Mouse (Mus musculus): Measurements from ENCODE around the gene Aldh3b2.

The Aldh3b2 gene

DNA sequence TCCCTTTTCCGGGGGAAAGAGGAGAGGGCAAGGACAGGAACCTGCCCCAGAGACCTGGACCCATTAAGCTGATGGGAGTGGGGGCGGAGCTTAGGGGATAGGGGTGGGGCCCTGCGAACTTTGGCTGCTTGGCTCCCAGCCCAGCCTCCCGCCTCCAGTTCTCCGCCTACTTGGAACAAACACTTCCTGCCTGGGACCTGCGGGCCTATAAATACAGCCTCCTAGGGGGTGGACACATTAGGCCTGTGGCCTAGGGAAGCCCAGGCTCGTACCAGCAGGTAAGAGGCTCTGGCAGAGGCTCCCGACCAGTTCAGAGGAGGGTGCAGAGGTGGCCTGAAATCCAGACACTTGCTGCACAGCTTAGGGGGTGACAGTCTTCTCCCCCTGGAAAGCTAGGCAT is 14.2 kb downstream of the Aldh3b2 start, which contains the start of gene Acy3:
Acy3 (plus strand) TSS at position 237 of the 400 bp plus-strand sequence.
- DNase-seq (ENCODE audit: extremely low spot score, low spot score), result peak; percentile 32

DNA sequence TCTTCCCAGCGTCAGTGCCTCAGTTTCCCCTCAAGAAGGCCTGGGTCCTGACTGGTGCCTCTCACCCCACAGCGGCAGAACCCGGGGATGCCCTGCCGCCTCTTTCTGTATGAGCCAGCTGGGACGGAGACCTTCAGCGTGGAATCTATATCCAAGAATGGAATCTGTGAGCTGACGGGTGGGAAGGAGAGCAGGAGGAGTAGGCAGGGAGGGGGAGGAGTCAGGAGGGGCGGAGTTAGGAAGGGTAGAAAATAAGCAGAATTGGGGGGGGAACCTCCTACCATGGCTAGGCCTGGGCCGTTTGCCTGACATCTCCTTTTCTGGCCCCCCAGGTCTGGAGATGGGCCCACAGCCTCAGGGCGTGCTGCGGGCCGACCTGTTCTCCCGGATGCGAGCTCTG is 15.9 kb downstream of the Aldh3b2 start:
- no peak for DNase-seq (ENCODE audit: extremely low spot score, low spot score)

DNA sequence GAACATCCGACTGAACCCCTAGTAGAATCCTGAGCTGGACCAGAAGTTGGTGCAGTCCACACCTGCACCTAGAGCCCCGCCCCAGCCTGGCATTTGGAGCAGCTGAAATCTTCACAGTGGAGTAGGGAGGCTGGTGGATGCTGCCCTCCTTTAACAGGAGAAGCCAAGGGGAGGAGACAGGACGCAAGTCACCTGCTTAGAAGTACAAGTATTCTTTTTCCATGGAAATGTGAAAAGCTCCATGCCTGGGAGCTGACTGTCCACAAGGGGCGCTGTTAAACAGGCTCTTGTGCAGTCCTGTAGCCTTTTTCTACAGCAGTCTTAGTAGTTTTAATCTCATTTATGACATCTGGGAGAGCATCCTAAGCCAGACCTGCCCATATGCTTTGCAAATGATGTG is 16.6 kb downstream of the Aldh3b2 start:
- DNase-seq (ENCODE audit: extremely low spot score, low spot score), result no peak

DNA sequence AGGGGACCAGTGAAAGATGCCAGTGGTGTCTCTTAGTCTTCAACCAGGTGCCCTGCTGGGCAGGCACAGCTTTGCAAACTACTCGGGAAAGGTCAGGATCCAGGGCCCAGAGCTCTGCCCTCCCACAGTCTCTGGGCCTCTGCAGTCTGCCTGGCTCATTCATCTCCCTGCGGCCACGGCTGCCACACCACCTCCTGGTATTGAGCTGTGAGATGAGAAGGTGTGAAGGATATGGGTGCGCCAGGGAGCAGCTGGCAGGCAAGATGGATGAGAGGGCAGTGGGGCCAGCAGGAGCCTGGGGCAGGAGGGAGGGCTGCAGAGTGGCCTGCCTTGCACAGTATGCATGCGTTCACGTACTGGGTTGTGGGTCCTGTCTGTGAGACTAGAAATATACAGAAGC is 18.7 kb downstream of the Aldh3b2 start:
- DNase-seq (ENCODE audit: extremely low spot score, low spot score), result peak; percentile 26

DNA sequence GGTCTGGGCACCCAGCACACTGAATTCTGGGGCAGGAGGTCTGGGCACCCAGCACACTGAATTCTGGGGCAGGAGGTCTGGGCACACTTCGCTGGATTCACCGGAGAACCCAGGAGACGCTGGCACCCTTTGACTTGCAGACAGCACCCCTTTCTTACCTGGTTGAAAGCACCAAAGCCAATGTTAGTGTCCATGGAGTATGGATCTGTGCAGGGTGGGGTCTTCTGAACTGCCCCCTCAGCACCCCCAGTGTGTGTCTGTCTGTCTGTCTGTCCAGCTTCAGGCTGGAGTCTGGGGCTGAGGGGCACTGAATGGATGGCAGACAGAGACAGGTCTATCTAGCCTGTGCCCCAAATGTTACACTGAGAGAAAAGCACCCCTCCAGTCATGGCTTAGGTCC is 19.4 kb downstream of the Aldh3b2 start:
- no peak for DNase-seq (ENCODE audit: extremely low spot score, low spot score)

DNA sequence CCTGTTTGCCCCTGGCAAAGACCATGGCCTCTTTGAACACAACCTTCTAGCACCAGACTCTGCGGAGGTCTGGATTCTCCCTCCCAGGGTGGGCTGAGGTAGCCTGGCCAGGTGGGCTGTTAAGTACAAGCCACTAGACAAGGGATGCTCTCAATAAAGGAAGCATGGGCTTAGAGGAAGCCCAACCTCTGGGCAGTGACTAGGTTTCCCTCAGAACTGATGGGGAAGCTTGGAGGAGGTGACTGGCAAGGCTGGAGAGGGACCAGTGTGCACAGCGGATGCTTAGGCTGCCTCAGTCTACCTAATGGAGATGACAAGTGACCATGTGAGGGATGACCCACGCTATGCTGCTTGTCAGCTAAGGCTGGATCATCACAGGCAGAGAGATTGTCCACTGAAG is 19.8 kb downstream of the Aldh3b2 start:
- DNase-seq (ENCODE audit: extremely low spot score, low spot score), result no peak

DNA sequence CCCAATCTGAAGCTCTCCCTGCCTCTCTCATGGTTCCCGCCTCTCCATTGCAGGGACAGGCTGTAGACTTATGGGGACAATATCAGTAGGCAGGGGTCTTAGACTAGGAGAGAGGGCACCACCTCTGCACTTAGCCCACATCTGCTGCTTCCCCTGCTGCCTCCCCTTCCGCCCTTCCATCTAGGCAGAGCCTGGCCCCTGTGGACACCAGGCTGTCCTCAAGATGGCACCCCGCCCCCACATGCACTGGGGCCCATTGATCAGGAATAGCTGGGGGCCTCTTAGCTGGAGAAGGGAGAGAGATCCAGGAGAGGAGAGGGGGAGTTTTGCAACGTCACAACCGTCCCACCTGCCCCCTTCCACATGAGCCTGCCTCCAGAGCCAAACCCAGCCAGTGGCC is 20.3 kb downstream of the Aldh3b2 start, which contains the start of gene Tbx10:
Tbx10 (plus strand) TSS at position 337 of the 400 bp plus-strand sequence.
- no peak for DNase-seq (ENCODE audit: extremely low spot score, low spot score)

DNA sequence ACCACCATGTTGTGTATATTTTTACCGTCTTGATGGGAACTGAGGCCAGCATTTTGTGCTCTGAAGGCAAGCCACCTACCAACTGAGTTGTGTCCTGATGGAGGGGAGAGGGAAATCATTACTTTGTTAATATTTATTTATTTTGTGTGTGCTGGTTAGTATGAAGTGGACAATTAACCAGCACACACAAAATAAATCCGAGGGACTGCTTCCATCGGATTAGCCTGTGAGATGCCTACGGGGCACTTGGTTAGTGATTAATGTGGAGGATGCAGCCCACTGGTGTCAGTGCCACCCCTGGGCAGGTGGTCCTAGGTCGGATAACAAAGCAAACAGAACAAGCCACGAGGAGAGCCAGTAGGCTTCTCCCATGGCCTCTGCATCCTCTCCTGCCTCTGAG is 22.8 kb downstream of the Aldh3b2 start:
- DNase-seq (ENCODE audit: extremely low spot score, low spot score), result no peak

DNA sequence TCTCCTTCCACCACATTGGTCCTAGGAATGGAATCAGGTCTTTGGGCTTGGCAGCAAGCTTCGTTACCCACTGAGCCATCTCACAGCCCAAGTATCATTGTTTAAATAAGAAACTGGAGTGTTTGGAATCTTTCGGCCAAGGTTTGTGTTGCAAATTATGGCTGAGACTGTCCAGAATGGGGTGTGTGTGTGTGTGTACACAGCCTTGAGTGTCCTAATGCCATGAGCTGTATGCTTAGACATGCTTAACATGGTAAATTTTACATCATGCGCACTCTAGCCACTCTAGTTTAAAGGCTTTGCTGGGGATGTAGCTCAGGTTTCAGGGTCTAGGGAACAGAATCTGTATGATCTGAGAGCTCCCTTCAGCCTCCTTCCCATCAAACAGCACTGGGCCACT is 23.4 kb downstream of the Aldh3b2 start:
- DNase-seq (ENCODE audit: extremely low spot score, low spot score), result no peak

DNA sequence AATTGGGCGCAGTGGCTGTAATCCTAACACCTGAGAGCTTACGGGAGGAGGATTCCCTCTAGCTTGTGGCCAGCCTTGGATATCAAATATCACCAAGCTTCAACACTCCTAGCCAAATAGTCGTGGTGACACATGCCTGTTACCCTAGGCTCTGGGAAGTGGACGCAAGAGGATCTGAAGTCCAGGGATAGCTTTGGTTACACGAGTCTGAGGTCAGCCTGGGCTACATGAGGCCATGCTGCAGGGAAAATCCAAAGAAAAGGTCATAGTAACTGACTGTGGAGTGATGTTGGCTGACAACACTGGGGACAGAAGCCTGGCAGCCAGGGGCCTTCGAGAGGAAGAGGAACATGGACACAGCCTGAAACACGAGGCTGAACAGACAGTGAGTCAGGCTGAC is 24.0 kb downstream of the Aldh3b2 start:
- DNase-seq (ENCODE audit: extremely low spot score, low spot score), result no peak

DNA sequence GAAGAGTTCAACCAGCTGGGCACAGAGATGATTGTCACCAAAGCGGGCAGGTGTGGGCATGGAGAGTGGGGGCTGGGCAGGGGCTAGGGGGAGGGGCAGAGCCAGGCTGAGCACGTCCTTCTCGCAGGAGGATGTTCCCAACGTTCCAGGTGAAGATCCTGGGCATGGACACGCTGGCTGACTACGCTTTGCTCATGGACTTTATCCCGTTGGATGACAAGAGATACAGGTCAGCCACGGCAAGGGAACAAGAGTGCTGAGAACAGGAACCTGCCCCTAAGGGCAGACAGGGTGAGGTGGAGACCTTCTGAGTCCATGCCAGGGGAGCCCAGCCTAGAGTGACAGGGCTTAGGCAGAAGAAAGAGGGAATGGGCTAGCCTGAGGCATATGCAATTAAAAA is 24.6 kb downstream of the Aldh3b2 start:
- DNase-seq (ENCODE audit: extremely low spot score, low spot score), result no peak

DNA sequence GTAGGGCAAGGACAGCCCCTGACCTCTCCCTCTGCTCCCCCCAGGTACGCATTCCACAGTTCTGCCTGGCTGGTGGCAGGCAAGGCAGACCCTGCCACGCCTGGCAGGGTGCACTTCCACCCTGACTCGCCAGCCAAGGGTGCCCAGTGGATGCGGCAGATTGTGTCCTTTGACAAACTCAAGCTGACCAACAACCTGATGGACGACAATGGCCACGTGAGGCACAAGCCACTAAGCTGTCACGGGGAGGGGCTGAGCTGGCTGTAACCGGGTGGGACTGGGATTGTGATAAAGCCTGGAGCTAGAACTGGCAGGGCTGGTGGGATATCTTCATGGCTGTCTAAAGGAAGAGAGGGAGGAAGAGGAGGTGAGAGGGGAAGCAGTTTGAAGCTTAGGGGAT is 25.1 kb downstream of the Aldh3b2 start:
- DNase-seq (ENCODE audit: extremely low spot score, low spot score), result no peak

DNA sequence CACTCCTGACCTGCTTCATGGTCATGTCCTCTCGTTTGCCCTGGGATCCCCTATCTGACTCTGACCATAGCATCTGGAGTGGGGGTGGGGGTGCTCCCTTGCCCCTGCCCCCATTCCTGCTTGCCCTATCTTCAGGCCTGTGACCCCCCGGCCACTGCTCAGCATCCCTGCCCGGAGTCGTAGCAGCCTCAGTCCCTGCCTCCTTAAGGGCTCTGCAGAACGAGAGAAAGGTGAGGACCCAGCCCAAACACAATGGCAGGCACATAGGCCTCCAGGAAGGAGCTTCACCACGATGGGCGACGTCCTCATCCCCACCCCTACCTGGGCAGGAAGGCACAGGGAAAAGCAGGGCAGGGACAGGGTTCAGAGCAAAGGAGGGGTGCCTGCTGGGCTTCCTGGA is 26.2 kb downstream of the Aldh3b2 start:
- no peak for DNase-seq (ENCODE audit: extremely low spot score, low spot score)

DNA sequence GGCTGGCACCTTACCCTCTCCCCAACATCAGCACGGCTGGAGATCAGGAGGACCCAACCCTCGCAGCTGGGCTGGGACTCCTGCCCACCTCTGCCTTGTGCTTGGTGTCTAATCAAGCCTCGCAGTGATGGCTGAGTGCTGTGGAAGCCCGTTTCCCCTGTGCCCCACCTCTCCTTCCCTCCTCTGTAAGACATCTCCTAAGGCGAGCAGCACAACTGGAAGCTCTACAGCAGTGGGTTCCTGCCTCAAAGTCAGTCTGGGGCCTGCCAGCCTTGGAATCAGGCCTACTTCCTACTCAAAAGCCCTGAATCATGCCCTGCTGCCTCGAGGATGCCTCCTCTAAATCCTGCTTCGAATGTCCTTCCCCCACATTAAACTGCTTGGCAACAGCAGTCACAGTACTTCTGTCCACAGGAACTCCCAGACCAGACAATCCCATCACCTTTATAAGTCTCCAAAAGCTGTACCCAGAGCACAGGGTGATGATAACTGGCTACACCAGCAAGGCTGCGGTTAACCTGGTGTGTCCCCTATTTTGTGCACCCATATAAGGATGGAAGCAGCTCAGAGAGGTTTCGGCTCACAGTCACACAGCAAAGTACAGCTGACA is 27.1 kb downstream of the Aldh3b2 start:
- no peak for DNase-seq (ENCODE audit: extremely low spot score, low spot score)

DNA sequence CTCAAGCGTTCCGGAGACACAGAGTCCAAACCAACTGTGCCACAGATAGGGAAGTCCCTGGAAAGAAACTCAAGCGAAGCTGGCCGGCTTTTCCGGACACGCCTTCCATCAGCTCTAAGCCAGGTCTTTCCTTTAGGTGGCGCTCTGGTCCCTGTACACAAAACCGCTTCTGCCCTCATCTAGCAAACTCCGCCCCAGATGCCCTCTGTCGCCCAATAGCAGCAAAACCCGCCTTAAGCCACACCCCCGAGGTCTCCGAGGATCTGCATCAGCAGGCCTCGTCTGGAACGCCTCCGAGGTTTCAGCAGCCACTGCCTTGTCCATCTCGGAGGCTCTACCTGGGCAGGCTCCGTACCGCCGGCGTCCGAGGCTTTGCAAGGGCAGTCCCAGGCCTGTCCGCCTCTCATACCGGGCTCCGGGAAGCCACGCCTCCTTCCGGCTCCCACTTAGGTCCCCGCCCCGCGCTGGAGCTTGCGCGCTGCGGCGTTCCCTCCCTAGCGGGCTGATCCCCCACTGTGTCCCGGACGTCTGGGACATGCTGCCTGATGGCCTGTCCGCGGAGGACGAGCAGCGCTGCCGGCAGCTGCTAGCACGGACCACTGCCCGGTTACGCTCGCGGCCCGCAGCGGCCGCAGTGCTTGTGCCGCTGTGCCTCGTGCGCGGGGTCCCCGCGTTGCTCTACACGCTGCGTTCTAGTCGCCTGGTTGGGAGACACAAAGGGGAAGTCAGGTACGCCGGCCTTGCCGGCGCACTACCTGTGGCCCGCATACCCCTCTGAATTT is 28.2 kb downstream of the Aldh3b2 start, which contains the start of the genes Nudt8 and Gm49405:
Nudt8 (plus strand) TSS at position 462 of the 782 bp plus-strand sequence.
Gm49405 (plus strand) TSS at position 508 of the 782 bp plus-strand sequence.
- DNase-seq (ENCODE audit: extremely low spot score, low spot score), result peak; percentile 95

DNA sequence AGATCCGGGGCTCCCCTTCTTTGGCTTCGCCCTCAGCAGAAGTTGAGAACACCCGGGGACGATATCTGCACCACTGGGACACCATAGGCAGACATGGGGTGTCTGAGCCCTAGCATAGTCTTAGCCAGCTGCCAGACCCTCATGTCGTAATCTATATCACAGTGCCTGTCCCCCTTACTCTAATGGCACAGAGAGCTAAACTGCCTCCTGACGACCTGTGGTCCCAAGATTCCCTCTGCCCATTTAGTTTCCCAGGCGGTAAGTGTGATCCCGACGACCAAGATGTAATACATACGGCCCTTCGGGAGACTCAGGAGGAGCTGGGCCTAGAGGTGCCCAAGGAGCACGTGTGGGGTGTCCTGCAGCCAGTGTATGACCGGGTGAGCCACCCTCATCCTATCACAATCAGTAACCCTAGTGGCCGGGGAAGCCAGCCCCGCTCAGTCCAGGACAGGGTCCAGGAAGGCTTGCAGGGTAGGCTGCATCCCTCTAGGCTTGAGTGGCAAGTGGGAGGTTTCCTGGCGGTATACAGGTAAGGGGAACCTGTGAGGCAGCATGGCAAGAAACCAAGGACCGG is 28.9 kb downstream of the Aldh3b2 start:
- no peak for DNase-seq (ENCODE audit: extremely low spot score, low spot score)

DNA sequence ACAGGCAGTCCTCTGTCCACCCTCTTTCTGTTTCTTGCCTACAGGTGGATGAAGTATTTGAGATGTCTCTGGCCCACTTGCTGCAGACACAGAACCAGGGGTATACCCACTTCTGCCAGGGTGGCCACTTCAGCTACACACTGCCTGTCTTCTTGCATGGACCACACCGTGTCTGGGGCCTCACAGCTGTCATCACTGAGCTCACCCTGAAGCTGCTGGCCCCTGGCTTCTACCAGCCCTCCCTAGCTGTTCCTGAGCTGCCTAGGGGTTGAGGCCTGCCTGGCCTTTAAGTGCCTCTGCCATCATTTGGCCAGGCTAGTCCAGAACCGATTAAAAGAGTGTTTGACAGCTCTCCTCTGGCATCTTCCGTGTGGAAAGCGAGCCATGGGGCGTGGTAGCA is 29.6 kb downstream of the Aldh3b2 start:
- DNase-seq (ENCODE audit: extremely low spot score, low spot score), result peak; percentile 16

DNA sequence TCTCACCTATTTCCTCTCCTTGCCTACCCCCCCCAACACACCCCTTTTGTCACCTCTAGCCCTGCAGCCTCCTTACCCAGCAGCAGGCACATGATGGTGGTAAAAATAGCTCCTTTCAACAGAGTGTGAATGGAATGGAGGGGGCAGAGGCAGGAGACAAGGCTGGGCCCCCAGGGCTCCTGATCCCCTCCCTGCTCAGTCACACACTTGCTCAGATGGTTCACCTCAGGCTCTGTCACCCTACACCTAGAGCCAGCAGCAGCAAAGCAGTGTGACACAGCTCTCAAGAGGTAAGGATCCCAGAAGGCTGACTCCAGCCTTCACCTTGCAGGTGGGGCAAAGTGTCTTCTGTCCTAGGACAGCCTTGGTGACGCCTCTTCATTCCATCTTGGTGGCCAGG is 31.0 kb downstream of the Aldh3b2 start, which contains the start of gene Doc2g:
Doc2g (plus strand) TSS at position 202 of the 400 bp plus-strand sequence.
- DNase-seq (ENCODE audit: extremely low spot score, low spot score), result no peak

DNA sequence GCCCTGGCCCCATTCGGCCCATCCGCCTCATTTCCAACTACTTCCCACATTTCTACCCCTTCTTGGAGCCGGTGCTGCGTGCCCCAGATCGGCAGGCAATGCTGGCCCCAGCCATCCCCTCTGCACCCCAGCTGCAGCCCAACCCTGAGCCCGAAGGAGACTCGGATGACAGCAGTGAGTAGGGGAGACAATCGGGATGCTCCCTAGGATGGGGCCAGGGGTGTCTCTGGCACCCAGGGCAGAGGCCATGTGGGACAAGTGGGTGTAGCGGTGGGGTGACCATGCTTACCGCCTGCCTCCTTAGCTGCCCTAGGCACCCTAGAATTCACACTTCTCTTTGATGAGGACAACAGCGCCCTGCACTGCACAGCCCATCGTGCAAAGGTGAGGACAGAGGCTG is 31.5 kb downstream of the Aldh3b2 start:
- no peak for DNase-seq (ENCODE audit: extremely low spot score, low spot score)

DNA sequence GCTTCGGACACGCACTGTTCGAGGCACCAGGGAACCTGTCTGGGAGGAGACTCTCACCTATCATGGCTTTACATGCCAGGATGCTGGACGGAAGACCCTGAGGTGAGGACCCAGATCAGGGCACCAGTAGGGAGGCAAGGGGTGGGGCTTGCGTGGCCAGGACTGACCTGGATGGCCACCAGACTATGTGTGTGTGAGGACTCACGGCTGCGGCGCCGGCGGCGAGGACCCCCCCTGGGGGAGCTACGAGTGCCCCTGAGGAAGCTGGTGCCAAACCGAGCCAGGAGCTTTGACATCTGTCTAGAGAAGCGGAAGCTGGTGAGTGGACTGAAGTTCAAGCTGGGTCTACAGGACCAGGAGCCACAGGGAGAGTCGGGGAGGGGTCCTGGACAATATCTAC is 32.2 kb downstream of the Aldh3b2 start:
- no peak for DNase-seq (ENCODE audit: extremely low spot score, low spot score)

DNA sequence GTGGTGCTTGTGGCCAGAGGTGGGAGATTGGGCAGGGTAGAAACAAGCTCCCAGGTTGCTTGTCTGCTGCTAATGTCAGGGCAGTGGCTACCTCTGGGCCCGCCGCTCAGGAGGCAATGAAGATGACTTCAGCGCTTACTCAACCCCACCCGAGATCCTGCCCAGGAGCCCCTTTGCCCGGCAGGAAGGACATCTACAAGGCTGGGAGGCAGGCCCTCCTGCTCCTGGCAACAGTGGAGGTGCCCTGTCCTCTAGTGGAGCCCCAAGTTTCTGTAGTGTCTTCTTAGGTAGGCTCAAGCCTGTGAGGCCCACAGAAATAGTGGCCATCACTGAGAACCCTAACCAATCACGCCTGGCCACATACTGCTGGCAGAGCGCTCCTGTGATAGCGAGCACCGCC is 33.0 kb downstream of the Aldh3b2 start:
- DNase-seq (ENCODE audit: extremely low spot score, low spot score), result no peak

DNA sequence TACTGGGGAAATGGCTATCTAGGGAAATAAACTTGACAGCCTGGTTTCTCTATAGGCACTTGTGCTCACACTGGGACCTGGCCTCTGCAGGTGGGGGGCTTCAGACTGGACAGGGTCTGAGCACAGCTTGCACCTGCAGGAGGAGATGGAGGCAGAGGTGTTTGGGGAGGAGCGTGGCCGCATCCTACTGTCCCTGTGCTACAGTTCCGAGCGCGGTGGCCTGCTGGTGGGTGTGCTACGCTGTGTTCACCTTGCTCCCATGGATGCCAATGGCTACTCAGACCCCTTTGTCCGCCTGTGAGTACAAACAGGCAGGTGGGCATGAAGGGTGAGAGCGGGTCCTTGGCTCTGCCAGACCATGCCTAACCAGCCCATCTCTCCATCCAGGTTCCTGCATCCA is 33.8 kb downstream of the Aldh3b2 start:
- no peak for DNase-seq (ENCODE audit: extremely low spot score, low spot score)
